Mouse (Mus musculus) activated CD4-positive, CD25-positive, alpha-beta regulatory T cell (primary cell): ENCODE results near the gene Gm9958. TPM values are rescaled to one million over a fixed set of nuclear protein-coding genes. Genes with fewer than 3 reads are reported as not detected.

ENCODE experiments used
- polyA plus RNA-seq, 2 experiments: library from polyadenylated mRNA; unstranded; fragments of 100-300 nt; shearing (Covaris generic); gene quantifications; one replicate each; pipeline ENCODE4 v1.2.1; 2017

Gm9958 gene
- polyA plus RNA-seq = 1 to 10 TPM; 2.4 to 4.3 TPM

GRCm38 (mm10) chr5:90367067-90367303 is at the start of gene Gm9958:
Gene Gm9958, plus strand, starts transcription at chr5:90367204.

GRCm38 (mm10) chr5:90366121-90367066 is 610 bp upstream of the Gm9958 start, which contains the start of gene Ankrd17:
Gene Ankrd17, minus strand, starts transcription at chr5:90366577.

Other genes with a start within 250 kb of the Gm9958 start
- gene Cox18, start 143.2 kb upstream of the Gm9958 start, polyA plus RNA-seq = 10 to 100 TPM; 33.7 to 47.7 TPM
- gene Ankrd17, start 627 bp upstream of the Gm9958 start, polyA plus RNA-seq = 10 to 100 TPM; 32.1 to 33.7 TPM
- gene Alb, start 93.7 kb downstream of the Gm9958 start, polyA plus RNA-seq = not detected
- 1 to 10 TPM; 3.7 to 5.1 TPM for gene Afp, start 123.5 kb downstream of the Gm9958 start, polyA plus RNA-seq
- gene Afm, start 151.7 kb downstream of the Gm9958 start, polyA plus RNA-seq = 1 to 10 TPM in 1 of 2 experiments, under 1 TPM in 1; 0.29 to 1.5 TPM
- gene 5830473C10Rik, start 193.9 kb downstream of the Gm9958 start, polyA plus RNA-seq = under 1 TPM in 1 of 2 experiments, not detected in 1; 0.07 TPM